Mouse (Mus musculus) embryonic fibroblast, embryonic 13.5 days (primary cell): ENCODE data around the gene Crlf1. TPM values are rescaled to one million over a fixed set of nuclear protein-coding genes. Genes with fewer than 3 reads are reported as not detected.

Experiments used
- H3K27ac ChIP-seq: 2 replicates; pipeline ENCODE4 v1.5.1; 2012; ENCODE audit warnings: low read length, control low read depth, inconsistent platforms; ENCODE audit not compliant: insufficient read depth
- H3K4me1 ChIP-seq: 2 replicates; pipeline ENCODE4 v1.6.1; 2011; ENCODE audit warnings: low read length; ENCODE audit not compliant: control insufficient read depth, insufficient read depth
- H3K4me3 ChIP-seq: 2 replicates; pipeline ENCODE4 v1.5.1; 2011; ENCODE audit warnings: mild to moderate bottlenecking, control low read depth, low read length; ENCODE audit not compliant: insufficient read depth
- CTCF ChIP-seq: IDR thresholded peaks from 2 replicates; pipeline ENCODE4 v1.5.1; 2011; ENCODE audit warnings: mild to moderate bottlenecking, control low read depth, low read length, moderate library complexity, borderline replicate concordance; ENCODE audit not compliant: insufficient read depth
- POLR2A ChIP-seq: IDR thresholded peaks from 2 replicates; pipeline ENCODE4 v1.6.1; 2011; ENCODE audit warnings: low read depth, mild to moderate bottlenecking, control low read depth, low read length, moderate library complexity
- polyA plus RNA-seq: library from polyadenylated mRNA; stranded (reverse); fragments of >200 nt; gene quantifications from 2 replicates; pipeline ENCODE4 v1.2.4, GENCODE M21; 2011; ENCODE audit warnings: low read depth; ENCODE audit not compliant: missing spikeins, insufficient read length

The Crlf1 gene
- polyA plus RNA-seq, 1 experiment, result 215 TPM

DNA sequence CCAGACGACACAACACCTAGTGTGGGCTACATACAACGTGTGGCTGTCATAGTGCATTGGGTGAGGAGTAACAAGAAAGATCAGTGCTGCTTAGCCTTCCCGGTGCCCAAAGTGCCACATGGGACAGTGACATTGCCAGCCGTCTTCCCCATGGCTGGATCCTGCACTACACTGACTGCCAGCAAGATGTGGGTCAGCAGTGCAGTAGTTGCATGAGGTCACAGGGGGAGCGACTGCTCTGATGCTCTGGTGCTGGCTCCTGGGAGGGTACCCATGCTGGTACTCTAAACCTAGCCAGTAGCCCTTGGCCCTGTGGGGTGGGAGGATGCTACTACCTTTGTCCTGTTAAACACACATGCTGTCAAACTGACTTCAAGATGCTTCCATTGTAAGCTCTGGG is 32.8 kb upstream of the Crlf1 start:
- Histone ChIP-seq H3K4me1 (peaks cover 20% of the 10 kb centered on the region; the same call in 1 of the 2 replicates), H3K27ac (peak overlapping the region; percentile 83)
- TF ChIP-seq CTCF, result no peak
- TF ChIP-seq POLR2A, result no peak

DNA sequence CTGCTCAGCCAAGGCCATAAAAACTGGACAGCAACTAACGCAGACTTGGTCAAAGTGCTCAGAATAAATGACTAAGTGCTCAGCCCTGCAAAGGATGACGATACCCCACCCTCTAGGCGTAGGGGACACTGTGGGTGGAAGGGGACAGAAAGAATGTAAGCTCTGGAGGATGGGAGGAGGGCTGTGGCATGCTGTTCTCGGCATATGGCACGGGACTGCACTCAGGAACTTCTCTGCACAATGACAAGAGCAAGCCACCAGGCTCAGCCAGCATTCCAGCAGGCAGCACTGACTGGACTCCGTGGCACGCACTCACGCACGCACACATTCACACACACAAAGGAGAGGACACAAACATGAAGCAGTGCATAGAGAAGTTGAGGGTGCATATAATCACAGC is 32.4 kb upstream of the Crlf1 start:
- Histone ChIP-seq H3K4me3 (no peak overlapping the region), H3K27ac (peak overlapping the region; percentile 83)
- TF ChIP-seq CTCF (no peak), POLR2A (no peak; the same call in 1 of the 2 replicates)

More for the DNA sequence above, 32.8 kb upstream of the Crlf1 start:
- H3K4me3 ChIP-seq, result no peak overlapping the region

DNA sequence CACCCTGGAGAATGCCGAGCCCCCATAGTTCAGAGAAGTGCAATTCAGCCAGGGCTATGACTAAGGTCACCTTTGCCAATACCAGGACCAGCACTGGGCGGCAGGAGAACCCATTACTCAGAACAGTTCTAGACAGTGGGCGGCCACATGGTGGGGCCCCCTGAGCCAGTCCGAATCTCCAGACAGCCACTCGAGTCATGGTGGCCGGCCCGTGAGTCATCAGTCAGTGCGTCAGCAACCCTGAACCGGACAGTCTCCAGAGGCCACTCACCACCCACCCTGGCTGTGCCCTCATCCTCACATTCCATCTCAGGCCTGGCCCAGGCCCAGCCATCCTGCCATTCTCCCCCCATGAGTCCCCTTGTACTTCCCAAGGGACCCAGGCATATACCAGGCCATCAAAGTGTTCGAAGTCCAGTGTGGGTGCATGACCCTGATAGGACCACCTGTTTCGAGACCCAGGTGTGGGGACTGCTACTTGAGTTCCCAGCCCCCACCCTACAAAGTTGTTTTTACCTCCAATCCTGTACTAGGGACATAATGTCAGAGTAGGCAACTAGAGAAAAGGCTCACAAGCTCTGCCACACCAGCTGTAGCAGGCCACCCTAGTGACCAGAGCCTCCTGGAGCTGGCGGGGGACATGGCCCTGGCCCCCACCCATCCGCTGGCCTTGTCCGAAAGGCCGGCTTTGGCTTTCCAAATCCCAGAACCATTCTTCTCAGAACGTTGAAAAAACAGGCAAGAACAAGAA is 31.0 kb upstream of the Crlf1 start:
- TF ChIP-seq CTCF (no peak), POLR2A (no peak)
- Histone ChIP-seq H3K4me3 (no peak overlapping the region), H3K4me1 (peaks cover 20% of the 10 kb centered on the region; the same call in 1 of the 2 replicates), H3K27ac (peak overlapping the region; percentile 83)

More for the DNA sequence above, 32.4 kb upstream of the Crlf1 start:
- H3K4me1 ChIP-seq, result peaks cover 20% of the 10 kb centered on the region; the same call in 1 of the 2 replicates

DNA sequence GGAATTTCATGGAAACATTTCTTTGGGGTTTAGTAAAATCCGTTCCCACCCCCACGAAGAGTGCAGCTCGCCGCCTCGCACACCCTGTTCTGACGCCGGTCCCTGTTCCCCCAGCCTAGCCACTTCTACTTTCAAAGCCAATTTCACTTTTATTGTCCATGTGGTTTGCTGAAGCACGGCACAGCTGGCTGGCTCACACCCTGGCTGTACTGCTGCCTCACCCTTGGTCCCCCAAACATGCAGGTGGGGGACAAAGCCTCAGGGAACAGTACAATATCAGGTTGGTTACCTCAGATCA is 30.5 kb upstream of the Crlf1 start:
- Histone ChIP-seq H3K27ac (peak overlapping the region; percentile 83), H3K4me3 (no peak overlapping the region), H3K4me1 (peaks cover 24% of the 10 kb centered on the region; the same call in 1 of the 2 replicates)
- TF ChIP-seq POLR2A (no peak), CTCF (no peak)

DNA sequence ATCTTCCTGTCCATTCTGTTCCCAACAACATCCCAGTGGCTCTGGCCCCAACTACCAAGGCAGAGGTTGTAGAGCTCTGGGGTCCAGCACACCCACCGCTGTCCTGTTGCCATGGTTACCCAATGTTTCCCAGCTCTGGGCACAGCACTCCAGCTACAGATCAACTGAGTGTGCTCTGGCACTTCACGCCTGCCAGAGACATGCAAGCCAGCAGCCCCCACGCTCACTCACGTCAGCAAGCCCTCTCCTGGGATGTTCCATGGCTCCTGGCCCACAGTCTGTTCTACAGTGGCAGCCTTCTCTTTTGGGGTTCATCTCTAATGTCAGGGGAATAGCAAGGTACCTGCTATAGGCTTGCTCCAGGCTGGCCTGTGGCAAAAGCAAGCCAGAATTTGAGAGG is 29.7 kb upstream of the Crlf1 start:
- Histone ChIP-seq H3K4me1 (peaks cover 28% of the 10 kb centered on the region; the same call in 1 of the 2 replicates), H3K4me3 (no peak overlapping the region), H3K27ac (peak overlapping the region; percentile 43; the same call in 1 of the 2 replicates)
- no peak for TF ChIP-seq CTCF
- TF ChIP-seq POLR2A, result no peak

DNA sequence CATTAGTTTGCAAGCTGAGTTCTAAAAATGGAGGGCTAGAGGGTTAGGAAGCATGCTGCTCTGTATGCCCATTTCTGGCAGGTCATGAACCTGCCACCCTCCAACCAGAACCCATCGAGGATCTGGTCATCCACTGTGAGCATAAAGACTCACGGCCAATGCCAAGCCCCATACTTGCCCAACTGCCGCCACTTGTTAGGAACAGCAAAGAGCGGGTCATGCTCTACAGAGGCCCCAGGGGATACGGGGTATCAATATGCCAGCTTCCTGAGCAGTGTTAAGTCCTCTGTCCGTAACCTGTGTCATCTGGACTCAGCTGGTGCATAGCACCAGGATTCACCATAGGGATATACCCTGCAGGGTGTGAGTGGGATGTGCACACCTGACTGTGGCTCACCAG is 28.8 kb upstream of the Crlf1 start:
- TF ChIP-seq POLR2A (no peak), CTCF (no peak)
- Histone ChIP-seq H3K27ac (peak overlapping the region; percentile 19; the same call in 1 of the 2 replicates), H3K4me1 (peaks cover 28% of the 10 kb centered on the region; the same call in 1 of the 2 replicates), H3K4me3 (no peak overlapping the region)

DNA sequence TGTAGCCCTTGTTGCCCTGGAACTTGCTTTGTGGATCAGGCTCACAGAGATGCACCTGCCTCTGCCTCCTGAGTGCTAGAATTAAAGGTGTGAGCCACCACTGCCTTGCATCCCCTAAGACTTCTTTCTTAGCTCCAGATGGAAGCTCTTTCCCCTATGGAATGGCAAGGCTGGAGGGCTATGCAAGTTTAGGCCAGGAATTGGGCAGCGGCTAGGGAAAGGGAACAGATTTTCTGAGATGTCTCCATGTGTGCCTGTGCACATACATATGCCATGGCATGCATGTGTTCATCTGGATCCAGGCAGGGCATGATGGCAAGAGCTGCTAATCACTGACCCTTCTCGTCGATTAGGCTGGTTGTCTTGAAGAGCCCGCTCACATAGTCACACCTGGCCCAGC is 27.3 kb upstream of the Crlf1 start:
- TF ChIP-seq CTCF, result no peak
- TF ChIP-seq POLR2A, result no peak
- Histone ChIP-seq H3K27ac (no peak overlapping the region), H3K4me3 (no peak overlapping the region), H3K4me1 (peaks cover 27% of the 10 kb centered on the region)

DNA sequence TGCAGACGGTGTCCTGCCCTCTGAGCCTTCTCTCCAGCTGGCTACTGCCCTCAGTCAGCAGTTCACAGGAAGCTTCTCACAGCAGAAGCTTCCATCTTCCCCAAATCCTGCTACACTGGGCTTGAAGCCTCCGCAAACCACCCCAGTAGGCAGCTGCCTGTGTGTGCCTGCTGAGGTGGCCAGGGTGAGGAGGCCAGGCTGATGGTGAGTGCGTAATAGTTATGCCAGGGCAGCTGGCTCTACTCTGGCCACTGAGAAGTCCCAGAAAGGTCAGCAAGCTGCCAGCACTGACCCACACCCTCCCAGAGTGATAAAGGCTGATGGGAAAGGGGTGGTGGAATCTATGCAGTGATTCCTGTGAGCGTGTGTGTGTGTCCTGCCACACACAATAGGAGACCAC is 26.7 kb upstream of the Crlf1 start:
- TF ChIP-seq POLR2A (no peak), CTCF (no peak)
- Histone ChIP-seq H3K4me1 (peaks cover 24% of the 10 kb centered on the region), H3K27ac (0 out of 2 replicates have a peak overlapping the region, but pooled peaks have one; percentile 4)

DNA sequence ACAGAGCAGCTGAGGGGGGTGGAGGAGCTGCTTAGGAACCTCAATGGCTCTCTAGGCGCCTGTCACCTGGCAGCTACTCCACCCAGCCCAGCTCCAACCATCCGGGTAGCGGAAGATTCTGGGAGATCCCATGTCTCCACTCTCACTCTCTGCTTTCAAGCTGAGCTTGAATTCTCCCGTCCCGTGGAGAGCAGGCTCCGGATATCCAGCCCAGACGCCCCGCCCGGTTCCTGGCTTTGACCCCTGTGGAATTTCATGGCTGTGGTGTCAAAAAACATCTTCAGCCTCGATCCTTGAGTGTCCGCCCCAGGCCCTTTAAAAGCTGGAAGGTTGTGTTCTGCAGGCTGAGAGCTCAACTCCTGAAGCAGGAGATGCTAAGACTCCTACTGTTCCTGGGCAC is 26.2 kb upstream of the Crlf1 start:
- TF ChIP-seq POLR2A (no peak), CTCF (no peak)
- H3K27ac ChIP-seq, result 0 out of 2 replicates have a peak overlapping the region, but pooled peaks have one; percentile 4
- no peak overlapping the region for H3K4me3 ChIP-seq
- peaks cover 21% of the 10 kb centered on the region for H3K4me1 ChIP-seq

More for the DNA sequence above, 26.7 kb upstream of the Crlf1 start:
- H3K4me3 ChIP-seq, result no peak overlapping the region

DNA sequence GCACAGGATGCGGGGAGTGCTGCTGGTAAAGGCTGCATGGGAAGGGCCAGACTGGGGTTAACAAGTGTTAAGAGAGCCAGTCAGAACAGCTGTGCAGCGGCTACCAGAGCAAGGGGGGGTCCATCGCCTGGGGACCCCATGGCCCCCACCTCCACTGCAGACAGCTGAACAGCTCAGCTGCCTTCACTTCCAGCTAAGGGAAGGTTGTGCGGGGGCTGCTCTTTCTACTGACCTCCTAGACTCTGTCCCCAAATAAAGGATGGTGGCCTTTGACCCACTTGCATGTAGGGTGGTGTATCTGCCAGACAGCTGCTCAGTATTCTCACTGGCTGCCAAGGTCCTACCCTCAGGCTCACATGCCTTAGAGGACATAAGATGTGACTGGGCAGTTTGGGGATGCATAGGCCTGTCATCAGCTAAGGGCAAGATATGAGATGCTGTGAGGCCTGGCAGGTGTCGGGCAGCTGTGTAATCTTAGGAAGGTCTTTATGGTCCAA is 25.7 kb upstream of the Crlf1 start:
- no peak for TF ChIP-seq CTCF
- no peak for TF ChIP-seq POLR2A
- peaks cover 16% of the 10 kb centered on the region for H3K4me1 ChIP-seq
- H3K27ac ChIP-seq, result no peak overlapping the region
- no peak overlapping the region for H3K4me3 ChIP-seq
